Mouse (Mus musculus) myocyte (in vitro differentiated cells): ENCODE results near the gene Mpzl2.

Source experiments
- MYOG ChIP-seq, 3 experiments: IDR thresholded peaks; one replicate each; pipeline ENCODE4 v1.6.1; 2011; ENCODE audit warnings: control low read depth in 2 of 3, low read depth in 2 of 3, mild to moderate bottlenecking in 2 of 3; ENCODE audit not compliant: insufficient read length in 2 of 3, control insufficient read depth in 1 of 3, insufficient read depth in 1 of 3
- POLR2A ChIP-seq: IDR thresholded peaks from one replicate; pipeline ENCODE4 v1.6.1; 2011; ENCODE audit warnings: low read depth, mild to moderate bottlenecking, control low read depth, moderate library complexity; ENCODE audit not compliant: insufficient read length
- SRF ChIP-seq: IDR thresholded peaks from one replicate; pipeline ENCODE4 v1.6.1; 2011; ENCODE audit warnings: low read depth; ENCODE audit not compliant: control insufficient read depth, insufficient read length
- TCF3 ChIP-seq: IDR thresholded peaks from one replicate; pipeline ENCODE4 v1.6.1; 2011; ENCODE audit warnings: low read depth, control low read depth; ENCODE audit not compliant: insufficient read length

DNA sequence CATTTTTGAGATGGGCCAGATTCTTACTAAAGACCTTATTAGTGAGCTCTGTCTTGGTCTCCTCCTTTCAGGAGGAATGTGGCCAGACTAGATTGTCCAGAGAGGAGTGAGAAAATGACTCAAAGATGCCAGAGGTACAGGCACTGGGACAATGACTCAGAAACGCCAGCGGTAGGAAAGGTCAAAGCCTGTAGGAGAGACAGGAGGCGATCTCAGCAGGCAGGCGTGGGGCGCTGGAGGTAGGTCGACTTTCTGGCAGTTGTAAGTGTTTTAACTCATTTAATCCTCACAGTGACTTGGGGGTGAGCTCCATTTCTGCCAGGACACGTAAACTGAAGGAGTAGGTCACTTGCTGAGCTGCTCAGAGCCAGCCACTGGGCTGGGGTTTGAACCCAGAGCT, 20.6 kb downstream of the Mpzl2 start:
- TF ChIP-seq TCF3, result no peak
- no peak for TF ChIP-seq POLR2A
- no peak for TF ChIP-seq SRF
- no peak for TF ChIP-seq MYOG (IDR thresholded peaks at IDR 0.05; ENCODE audit: control insufficient read depth in 1 of 3, insufficient read depth in 1 of 3, insufficient read length in 2 of 3, low read depth in 2 of 3)
